Mouse (Mus musculus): ENCODE data around the gene Eif5a2. TPM values are rescaled to one million over a fixed set of nuclear protein-coding genes. Genes with fewer than 3 reads are reported as not detected.

Eif5a2 gene
- polyA plus RNA-seq (2017; shearing (Covaris generic)) = 4.7 TPM

DNA sequence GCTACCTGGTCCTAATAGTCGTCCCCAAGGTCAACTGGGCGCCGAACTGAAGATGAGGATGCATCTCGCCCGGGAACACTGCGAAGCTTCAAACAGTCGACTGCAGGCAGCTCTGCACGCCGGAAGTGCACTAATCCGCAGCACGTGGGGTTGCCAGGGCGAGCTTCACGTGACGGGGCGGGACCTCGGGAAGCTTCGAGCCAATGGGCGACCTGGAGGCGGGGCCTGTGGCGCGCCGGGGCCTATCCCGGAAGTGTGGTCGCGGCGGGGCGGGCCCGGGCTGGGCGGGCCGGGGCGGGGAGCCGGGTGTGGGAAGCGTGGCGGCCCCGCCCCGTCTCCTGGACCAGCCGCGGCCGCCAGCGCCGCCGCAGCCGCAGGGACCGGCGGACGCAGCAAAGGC, at the start of gene Eif5a2:
TSS of gene Eif5a2 (plus strand) at position 283 of the 400 bp plus-strand sequence.

DNA sequence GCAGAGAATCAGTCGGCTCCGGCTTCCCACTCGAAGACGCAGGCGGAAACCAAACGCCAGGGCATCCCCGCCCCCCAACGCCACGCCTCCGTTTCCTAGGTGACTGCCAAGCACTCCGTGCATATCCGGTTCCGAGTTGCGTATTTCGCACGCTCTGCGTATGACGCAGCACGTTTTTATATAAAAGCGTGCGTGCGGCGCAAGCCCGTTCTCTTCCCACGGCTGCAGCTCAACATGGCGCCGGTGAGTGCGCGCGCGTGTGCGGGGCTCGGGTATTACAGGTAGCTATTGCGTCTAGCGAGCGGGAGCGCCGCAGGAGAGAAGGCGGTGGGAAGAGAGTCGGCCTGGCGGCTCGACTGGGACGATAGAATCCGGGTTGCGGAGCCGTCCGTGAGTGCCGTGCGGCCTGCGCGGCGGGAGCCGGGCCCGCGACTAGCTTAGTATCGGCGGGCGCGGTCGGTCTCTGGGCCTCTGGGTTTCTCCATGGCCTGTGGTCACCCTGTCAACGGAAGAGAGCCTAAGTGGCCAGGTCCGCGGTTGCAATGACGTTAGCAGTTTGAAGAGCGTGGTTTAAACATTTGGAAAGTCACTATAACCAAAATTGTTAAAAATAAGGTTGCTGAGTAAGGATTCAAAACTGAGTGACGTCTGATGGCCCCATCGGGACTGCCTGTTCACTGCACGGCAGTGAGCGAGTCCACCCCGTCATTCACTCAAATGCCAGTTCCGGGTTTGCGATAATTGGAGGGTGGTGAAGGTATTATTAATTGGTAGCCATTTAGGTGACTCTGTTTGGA, 24.4 kb downstream of the Eif5a2 start, which contains the start of gene Rpl22l1:
TSS of gene Rpl22l1 (plus strand) at position 136 of the 797 bp plus-strand sequence.

Other genes with a start within 250 kb of the Eif5a2 start
- not detected for gene Slc2a2, start 83.4 kb upstream of the Eif5a2 start, polyA plus RNA-seq (2017; shearing (Covaris generic))
- 374 TPM for gene Rpl22l1, start 24.2 kb downstream of the Eif5a2 start, polyA plus RNA-seq (2017; shearing (Covaris generic))
- gene Gm1527, start 111.3 kb downstream of the Eif5a2 start, polyA plus RNA-seq (2017; shearing (Covaris generic)) = not detected

Data from naive thymus-derived CD4-positive, alpha-beta T cell, adult 5 months (primary cell).